Mouse (Mus musculus) liver, adult 2 months (tissue): ENCODE results near the gene Arl2bp. TPM values are rescaled to one million over a fixed set of nuclear protein-coding genes. Genes with fewer than 3 reads are reported as not detected.

Experiments used
- DNase-seq: peaks from one replicate; pipeline ENCODE4 v3.0.0-alpha.2; 2011; ENCODE audit warnings: low read depth, low spot score; ENCODE audit errors: extremely low read depth
- H3K27ac ChIP-seq: fragments of 200-500 bp; replicated peaks from 2 replicates; pipeline ENCODE4 v1.5.1; 2012; ENCODE audit warnings: low read depth, mild to moderate bottlenecking, control low read depth, inconsistent platforms, low read length; ENCODE audit not compliant: insufficient read depth
- H3K27me3 ChIP-seq: fragments of 200-500 bp; 2 replicates; pipeline ENCODE4 v1.6.1; 2012; ENCODE audit warnings: mild to moderate bottlenecking, moderate library complexity, low read length, inconsistent platforms; ENCODE audit not compliant: control insufficient read depth, insufficient read depth
- H3K36me3 ChIP-seq: fragments of 200-500 bp; 2 replicates; pipeline ENCODE4 v1.6.1; 2012; ENCODE audit warnings: low read length, inconsistent platforms; ENCODE audit not compliant: control insufficient read depth, insufficient read depth
- H3K4me1 ChIP-seq: fragments of 200-500 bp; 2 replicates; pipeline ENCODE4 v1.6.1; 2011; ENCODE audit warnings: low read length; ENCODE audit not compliant: control insufficient read depth, insufficient read depth
- H3K4me3 ChIP-seq: fragments of 200-500 bp; 2 replicates; pipeline ENCODE4 v1.5.1; 2011; ENCODE audit warnings: low read depth, mild to moderate bottlenecking, control low read depth, low read length, moderate library complexity; ENCODE audit not compliant: insufficient read depth
- H3K79me2 ChIP-seq: fragments of 200-500 bp; 2 replicates; pipeline ENCODE4 v1.6.1; 2012; ENCODE audit warnings: inconsistent platforms, mild to moderate bottlenecking, low read length, moderate library complexity; ENCODE audit not compliant: control insufficient read depth, insufficient read depth
- H3K9ac ChIP-seq: fragments of 200-500 bp; 2 replicates; pipeline ENCODE4 v1.6.1; 2012; ENCODE audit warnings: low read depth, mild to moderate bottlenecking, control low read depth, inconsistent platforms, low read length
- CTCF ChIP-seq: fragments of 200-500 bp; IDR thresholded peaks from 2 replicates; pipeline ENCODE4 v1.5.1; 2011; ENCODE audit warnings: low read depth, low read length, control low read depth
- POLR2A ChIP-seq: fragments of 200-500 bp; IDR thresholded peaks from 2 replicates; pipeline ENCODE4 v1.6.1; 2011; ENCODE audit warnings: low read length, control low read depth; ENCODE audit not compliant: insufficient read depth; ENCODE audit errors: extremely low read depth
- WGBS: fragments of 180-500 bp; shearing (Covaris S2); methylation state at CpG from one replicate; pipeline ENCODE4 v1.1.7; 2018; 5-methylcytosine and 5-hydroxymethylcytosine counted together
- polyA plus RNA-seq: library from polyadenylated mRNA; depleted of rRNA; stranded (reverse); fragments of >200 nt; gene quantifications from 2 replicates; pipeline ENCODE4 v1.2.3, GENCODE M21; 2012
- total RNA-seq: library from RNA; depleted of rRNA; stranded (reverse); fragments of >200 nt; gene quantifications from 2 replicates; pipeline ENCODE4 v1.2.3, GENCODE M21; 2014

Gene Arl2bp
- total and polyA plus RNA-seq, 2 experiments: 4.8 to 7.7 TPM

DNA sequence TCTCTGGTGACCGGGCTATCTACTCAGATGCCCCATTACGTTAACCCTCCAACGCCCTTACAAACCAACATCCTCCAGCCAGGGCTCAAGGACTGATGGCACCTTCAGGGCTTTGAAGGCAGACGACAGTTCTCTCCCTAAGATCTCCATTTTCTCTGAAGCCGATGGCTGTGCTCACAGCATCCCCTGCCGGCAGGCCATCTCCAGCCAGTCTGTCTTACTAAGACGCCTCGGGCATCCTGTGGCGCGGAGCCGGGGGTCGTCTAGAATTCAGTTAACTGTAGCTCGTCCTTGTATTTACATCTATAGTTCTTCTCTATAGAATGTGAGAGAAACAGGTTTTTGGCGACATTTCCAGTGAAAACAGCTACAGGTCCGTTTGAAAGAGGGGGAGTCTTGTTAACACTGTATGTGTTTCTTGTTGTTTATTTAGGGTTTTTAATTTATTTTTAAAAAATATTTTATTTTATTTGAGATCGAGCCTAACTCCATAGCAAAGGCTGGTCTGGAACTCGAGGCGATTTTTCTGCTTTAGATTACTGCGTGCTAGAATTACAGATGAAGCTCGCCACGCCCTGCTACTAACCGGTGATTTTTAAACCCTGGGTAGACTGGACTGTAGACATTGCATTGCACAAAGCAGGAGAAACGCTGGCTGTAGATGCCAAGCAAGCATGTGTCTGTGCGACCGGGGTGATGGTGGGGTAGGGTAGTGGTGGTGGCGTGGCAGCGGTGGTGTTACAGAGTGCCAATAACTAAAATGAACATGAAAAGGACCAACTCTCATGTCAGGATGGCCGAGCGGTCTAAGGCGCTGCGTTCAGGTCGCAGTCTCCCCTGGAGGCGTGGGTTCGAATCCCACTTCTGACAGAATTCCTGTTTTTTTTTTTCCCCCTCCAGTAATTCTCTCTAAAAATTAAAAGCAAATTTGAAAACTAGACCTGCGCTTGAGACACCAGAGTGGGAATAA lies 36.7 kb downstream of the Arl2bp start:
- peak overlapping the region; percentile 60 for H3K4me3 ChIP-seq
- peak overlapping the region; percentile 17; the same call in 1 of the 2 replicates for H3K9ac ChIP-seq
- no peak overlapping the region for H3K27ac ChIP-seq
- H3K79me2 ChIP-seq: no peaks in the 10 kb centered on the region
- peak; percentile 71 for DNase-seq
- under 1% methylated on average over 35 of the region's 35 CpGs for WGBS
- no peaks in the 10 kb centered on the region for H3K27me3 ChIP-seq
- H3K4me1 ChIP-seq: no peaks in the 10 kb centered on the region; the same call in none of the 2 replicates
- TF ChIP-seq CTCF: peak; percentile 98
- no peak for TF ChIP-seq POLR2A
- no peaks in the 10 kb centered on the region for H3K36me3 ChIP-seq

DNA sequence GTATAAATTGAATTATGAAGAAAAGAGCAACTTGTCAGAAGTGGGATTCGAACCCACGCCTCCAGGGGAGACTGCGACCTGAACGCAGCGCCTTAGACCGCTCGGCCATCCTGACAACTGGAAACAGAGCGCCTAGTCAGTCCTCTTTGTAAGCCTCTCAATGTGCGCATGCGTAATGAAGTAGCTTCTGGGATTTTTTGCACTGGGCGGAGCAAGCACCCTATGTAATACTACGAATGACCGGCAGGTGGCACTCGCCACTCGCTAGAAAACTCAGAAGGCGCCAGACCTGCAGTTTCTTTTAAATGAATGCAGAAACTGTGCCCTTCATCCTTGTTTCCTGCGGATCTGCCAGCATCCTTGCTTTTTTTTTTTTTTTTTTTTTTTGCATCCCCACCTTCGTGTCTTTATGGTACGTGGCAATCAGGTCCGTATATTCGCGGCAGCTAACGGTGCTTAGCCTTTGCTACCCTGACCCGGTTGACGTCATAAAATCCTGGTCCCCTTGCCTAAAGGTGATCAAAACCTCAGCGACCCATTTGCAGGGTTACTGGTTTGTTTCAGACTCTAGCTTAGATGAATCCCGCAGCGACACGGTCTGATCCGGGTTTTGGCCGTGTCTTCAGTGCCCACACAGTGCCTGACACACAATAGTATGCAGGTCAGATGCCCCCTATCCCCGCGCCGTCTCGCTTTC lies 37.7 kb downstream of the Arl2bp start:
- Histone ChIP-seq H3K27me3 (no peaks in the 10 kb centered on the region), H3K4me3 (peak overlapping the region; percentile 24), H3K36me3 (no peaks in the 10 kb centered on the region), H3K79me2 (no peaks in the 10 kb centered on the region), H3K9ac (no peak overlapping the region), H3K27ac (no peak overlapping the region), H3K4me1 (no peaks in the 10 kb centered on the region; the same call in none of the 2 replicates)
- TF ChIP-seq CTCF (peak; percentile 87), POLR2A (no peak)
- 1% methylated on average over 35 of the region's 35 CpGs for WGBS
- peak; percentile 83 for DNase-seq

DNA sequence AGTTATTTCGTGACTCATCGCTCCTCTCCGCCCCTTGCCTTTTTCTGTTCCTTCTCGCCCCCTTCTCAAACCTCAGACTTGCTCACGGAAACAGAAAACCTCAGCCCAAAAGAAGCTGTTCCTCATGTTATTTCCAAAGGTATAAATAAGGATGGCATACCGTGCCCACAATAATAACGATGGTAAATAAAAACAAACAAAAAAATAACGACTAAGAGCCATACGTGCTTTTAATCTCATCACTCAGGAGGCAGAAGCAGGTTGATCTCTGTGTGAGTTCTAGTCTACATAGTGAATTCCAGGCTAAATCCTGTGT lies 38.2 kb downstream of the Arl2bp start:
- H3K9ac ChIP-seq: no peak overlapping the region
- DNase-seq: no peak
- no peaks in the 10 kb centered on the region for H3K36me3 ChIP-seq
- H3K27me3 ChIP-seq: no peaks in the 10 kb centered on the region
- whole genome bisulfite sequencing: 15% methylated on average over 9 of the region's 9 CpGs
- no peak overlapping the region for H3K4me3 ChIP-seq
- no peaks in the 10 kb centered on the region for H3K79me2 ChIP-seq
- TF ChIP-seq POLR2A (no peak), CTCF (no peak)
- H3K27ac ChIP-seq: no peak overlapping the region
- no peaks in the 10 kb centered on the region; the same call in none of the 2 replicates for H3K4me1 ChIP-seq

DNA sequence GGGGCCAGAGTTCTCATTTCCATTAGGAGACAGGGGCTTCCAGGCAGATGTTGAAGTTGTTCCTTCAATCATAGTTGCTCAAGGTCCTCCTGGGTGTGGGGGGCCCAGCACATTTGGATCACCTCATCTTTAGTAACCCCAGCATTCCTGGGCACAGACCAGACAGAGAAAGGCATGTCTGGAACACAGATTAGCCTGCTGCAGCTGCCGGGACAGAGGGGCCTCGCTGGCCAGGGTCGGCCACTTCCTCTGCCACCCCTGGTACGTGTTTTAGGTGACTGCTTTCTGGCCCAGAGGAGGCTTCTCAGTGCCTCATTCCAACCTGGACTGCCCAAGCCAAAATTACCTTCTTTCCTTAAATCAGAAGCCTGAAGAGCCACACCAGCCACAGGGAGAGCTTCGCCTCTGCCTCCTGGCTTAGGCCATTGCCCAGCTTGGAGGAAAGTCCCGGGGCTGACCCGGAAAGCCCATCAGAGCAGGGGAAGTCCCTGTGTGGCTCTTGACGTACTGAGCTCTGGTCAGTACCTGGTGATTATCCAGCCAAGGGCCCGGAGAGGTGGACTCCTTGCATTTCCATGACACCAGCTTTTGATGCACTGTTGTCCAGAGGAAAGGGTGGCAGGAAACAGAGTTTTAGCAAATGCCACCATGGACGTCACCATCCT lies 39.3 kb downstream of the Arl2bp start:
- H3K4me3 ChIP-seq: no peak overlapping the region
- 85% methylated on average over 10 of the region's 10 CpGs for WGBS
- no peaks in the 10 kb centered on the region for H3K36me3 ChIP-seq
- no peak overlapping the region for H3K9ac ChIP-seq
- no peaks in the 10 kb centered on the region for H3K27me3 ChIP-seq
- no peak for DNase-seq
- no peak for TF ChIP-seq CTCF
- no peak for TF ChIP-seq POLR2A
- H3K4me1 ChIP-seq: no peaks in the 10 kb centered on the region; the same call in none of the 2 replicates
- H3K27ac ChIP-seq: no peak overlapping the region
- no peaks in the 10 kb centered on the region for H3K79me2 ChIP-seq

DNA sequence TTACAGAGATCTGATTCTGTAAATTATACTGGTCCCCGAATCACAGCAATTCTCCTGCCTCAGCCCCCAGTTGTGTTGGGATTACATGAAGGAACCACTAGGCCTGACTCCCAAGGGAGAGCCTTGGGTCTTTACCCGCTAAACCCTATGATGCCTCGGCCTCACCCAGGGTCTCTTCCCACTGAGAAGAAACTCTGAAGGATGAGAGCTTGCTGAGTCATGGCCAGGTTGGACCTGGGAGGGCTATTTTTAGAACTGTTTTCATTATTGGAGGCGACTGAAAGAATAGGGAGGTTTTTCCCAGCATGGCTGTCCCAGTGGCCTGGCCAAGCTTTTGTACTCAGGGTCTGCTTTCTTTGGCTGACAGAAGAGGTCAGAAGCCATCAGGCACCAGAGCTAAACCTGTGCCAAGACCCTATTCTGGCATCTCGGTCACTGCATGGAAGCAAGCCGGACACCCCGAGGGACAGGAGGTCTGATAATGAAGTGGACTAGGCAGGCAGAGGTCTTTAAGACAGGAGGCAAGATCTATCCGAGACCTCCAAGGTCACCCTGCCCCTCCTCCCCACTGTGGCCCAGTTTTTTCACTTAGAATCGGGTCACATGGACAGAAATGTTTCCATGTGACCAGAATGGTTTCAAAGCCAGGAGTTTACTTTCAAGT lies 40.5 kb downstream of the Arl2bp start:
- H3K27me3 ChIP-seq: no peaks in the 10 kb centered on the region
- TF ChIP-seq CTCF (no peak), POLR2A (no peak)
- no peaks in the 10 kb centered on the region for H3K79me2 ChIP-seq
- H3K4me1 ChIP-seq: no peaks in the 10 kb centered on the region; the same call in none of the 2 replicates
- WGBS: 68% methylated on average over 9 of the region's 9 CpGs
- peak; percentile 39 for DNase-seq
- no peaks in the 10 kb centered on the region for H3K36me3 ChIP-seq
- H3K27ac ChIP-seq: no peak overlapping the region
- H3K9ac ChIP-seq: no peak overlapping the region
- no peak overlapping the region for H3K4me3 ChIP-seq
